Mouse (Mus musculus) G1E (cell line): ENCODE measurements around the gene Trmt10c.

Experiments
- CTCF ChIP-seq: IDR thresholded peaks from 2 replicates; pipeline ENCODE4 v1.5.1; 2012; ENCODE audit warnings: low read depth, low read length, inconsistent platforms, mixed read lengths
- GATA1 ChIP-seq: IDR thresholded peaks from 2 replicates; pipeline ENCODE4 v1.6.1; 2012; ENCODE audit warnings: borderline replicate concordance, low read length, inconsistent platforms, mixed read lengths

DNA sequence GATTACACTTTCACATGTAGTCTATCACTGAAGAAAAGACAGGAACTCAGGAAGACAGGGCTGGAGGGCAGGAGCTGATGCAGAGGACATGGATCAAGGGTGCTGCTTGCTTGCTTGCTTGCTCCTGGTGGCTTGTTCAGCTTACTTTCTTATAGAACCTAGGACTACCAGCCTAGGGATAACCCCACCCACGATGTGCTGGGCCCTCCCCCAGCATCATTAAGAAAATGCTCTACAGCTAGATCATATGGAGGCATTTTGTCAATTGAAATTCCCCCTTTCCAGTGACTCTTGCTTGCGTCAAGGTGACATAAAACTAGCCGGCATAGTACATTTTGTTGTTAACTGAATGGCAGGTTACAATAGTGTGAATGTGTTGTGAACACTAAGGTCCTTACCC is 18.3 kb upstream of the Trmt10c start:
- TF ChIP-seq CTCF (no peak), GATA1 (no peak)
